Mouse (Mus musculus): ENCODE results near the gene Lcn6. TPM values are rescaled to one million over a fixed set of nuclear protein-coding genes. Genes with fewer than 3 reads are reported as not detected.
"Not testable (repeated sequence)": the region's sequence is repeated elsewhere in the genome, so short reads cannot be mapped to it uniquely, and the experiment has no call there.

Lcn6 gene
- polyA plus RNA-seq, 1 experiment from 2014 or later, result not detected

DNA sequence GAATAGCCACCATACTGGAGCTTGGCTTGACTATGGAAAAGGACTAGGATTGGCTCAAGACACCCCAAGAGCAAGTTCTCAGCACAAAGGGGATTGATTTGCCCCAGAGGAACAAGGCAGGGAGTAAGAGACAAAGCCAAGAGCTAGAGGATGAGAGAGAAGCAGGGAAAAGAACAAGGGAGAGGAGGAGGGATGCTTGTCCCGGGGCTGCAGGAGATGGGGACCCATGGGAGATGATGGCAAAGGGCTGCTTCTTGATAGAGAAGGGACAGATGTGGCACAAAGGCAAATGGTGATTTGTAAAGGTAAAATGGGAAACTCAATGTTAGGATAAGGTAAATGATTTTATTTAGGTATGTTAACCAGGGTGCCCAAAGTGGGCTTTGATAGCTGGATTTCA, 32.5 kb downstream of the Lcn6 start:
- DNase-seq; ATAC-seq (ENCODE audit: low FRiP score, low TSS enrichment); H3K27ac ChIP-seq (replicated peaks; ENCODE audit: low read depth, low read length); H3K36me3 ChIP-seq (ENCODE audit: control insufficient read depth, insufficient read depth, low read length); H3K4me3 ChIP-seq (replicated peaks; ENCODE audit: low read depth, low read length); H3K27me3 ChIP-seq (ENCODE audit: control insufficient read depth, insufficient read depth, low read length); H3K9me3 ChIP-seq (ENCODE audit: control insufficient read depth, low read length); H3K9ac ChIP-seq (replicated peaks; ENCODE audit: low read length): not testable (repeated sequence)
- H3K4me2 ChIP-seq (ENCODE audit: low read length), result peak overlapping the region; percentile 81; the same call in 1 of the 2 replicates
- peaks cover 17% of the 10 kb centered on the region for H3K4me1 ChIP-seq (ENCODE audit: control insufficient read depth, insufficient read depth, low read length)
- 96% methylated on average over 1 of the region's 1 CpGs for WGBS

DNA sequence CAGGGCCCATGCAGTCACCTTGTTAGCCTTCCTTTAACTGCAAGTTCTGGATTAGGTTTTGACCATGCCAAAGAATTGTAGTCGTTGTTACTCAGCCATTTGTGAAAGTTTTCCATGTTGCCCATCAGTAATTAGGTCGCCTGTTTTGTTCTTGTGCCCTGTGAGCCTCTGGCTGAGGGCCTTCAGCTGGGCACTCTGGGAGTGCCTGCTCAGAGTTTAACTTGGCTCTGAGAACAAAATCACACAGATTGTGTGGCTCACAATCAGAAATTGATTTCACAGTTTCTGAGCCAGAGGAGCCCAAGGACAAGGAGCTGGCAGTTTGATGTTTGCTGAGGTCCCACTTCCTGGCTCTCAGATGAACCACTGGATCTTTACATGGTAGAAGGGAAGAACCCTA, 33.2 kb downstream of the Lcn6 start:
- H3K9ac ChIP-seq (replicated peaks; ENCODE audit: low read length); H3K27me3 ChIP-seq (ENCODE audit: control insufficient read depth, insufficient read depth, low read length); DNase-seq; H3K27ac ChIP-seq (replicated peaks; ENCODE audit: low read depth, low read length); H3K4me2 ChIP-seq (ENCODE audit: low read length); H3K9me3 ChIP-seq (ENCODE audit: control insufficient read depth, low read length); ATAC-seq (ENCODE audit: low FRiP score, low TSS enrichment); H3K4me3 ChIP-seq (replicated peaks; ENCODE audit: low read depth, low read length); H3K36me3 ChIP-seq (ENCODE audit: control insufficient read depth, insufficient read depth, low read length): not testable (repeated sequence)
- peaks cover 17% of the 10 kb centered on the region for H3K4me1 ChIP-seq (ENCODE audit: control insufficient read depth, insufficient read depth, low read length)
- WGBS, result 76% methylated on average over 2 of the region's 2 CpGs

DNA sequence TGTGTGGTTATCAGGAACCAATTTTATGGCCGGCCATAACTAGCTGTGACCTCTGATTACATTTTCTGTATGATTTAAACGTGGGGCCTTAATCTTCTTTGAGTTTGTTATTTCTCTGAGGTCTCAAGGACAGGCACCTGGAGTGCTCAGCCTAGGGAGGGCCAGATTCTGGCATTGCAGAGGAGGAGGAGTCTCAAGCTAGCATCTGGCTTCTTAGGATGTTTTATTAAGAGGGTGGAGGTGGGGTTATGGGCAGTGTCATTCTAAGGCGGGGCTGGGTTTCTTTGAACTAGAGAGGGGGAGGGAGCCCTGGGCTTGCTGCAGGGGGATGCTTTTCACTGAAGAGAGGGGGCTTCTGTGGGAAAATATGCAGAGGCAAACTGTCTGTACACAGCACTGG, 35.1 kb downstream of the Lcn6 start:
- H3K4me2 ChIP-seq (ENCODE audit: low read length); H3K9me3 ChIP-seq (ENCODE audit: control insufficient read depth, low read length); H3K36me3 ChIP-seq (ENCODE audit: control insufficient read depth, insufficient read depth, low read length); DNase-seq; H3K9ac ChIP-seq (replicated peaks; ENCODE audit: low read length); H3K27me3 ChIP-seq (ENCODE audit: control insufficient read depth, insufficient read depth, low read length); H3K27ac ChIP-seq (replicated peaks; ENCODE audit: low read depth, low read length); H3K4me3 ChIP-seq (replicated peaks; ENCODE audit: low read depth, low read length); ATAC-seq (ENCODE audit: low FRiP score, low TSS enrichment): not testable (repeated sequence)
- WGBS, result 36% methylated on average over 3 of the region's 3 CpGs
- peaks cover 13% of the 10 kb centered on the region for H3K4me1 ChIP-seq (ENCODE audit: control insufficient read depth, insufficient read depth, low read length)

DNA sequence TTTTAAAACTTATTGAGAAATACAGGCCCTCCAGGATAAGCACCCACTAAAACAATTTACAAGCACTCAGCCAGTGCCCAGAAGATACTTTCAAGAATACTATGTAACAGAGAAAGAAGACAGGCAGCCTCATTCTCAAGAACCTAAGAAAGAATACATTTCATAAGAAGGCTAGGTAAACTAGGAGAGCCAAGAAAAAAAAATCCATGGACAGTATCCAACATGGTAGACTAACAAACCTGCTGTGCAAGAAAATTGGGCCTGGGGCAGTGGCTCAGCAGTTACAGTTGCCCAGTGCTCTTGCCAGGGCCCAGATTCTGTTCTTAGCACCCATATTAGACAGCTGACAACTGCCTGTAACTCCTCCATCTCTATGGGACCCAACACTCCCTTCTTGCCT, 40.6 kb downstream of the Lcn6 start:
- DNase-seq, result no peak
- Histone ChIP-seq H3K4me3 (replicated peaks; ENCODE audit: low read depth, low read length) (no peak overlapping the region), H3K4me2 (ENCODE audit: low read length) (no peak overlapping the region), H3K27ac (replicated peaks; ENCODE audit: low read depth, low read length) (no peak overlapping the region), H3K4me1 (ENCODE audit: control insufficient read depth, insufficient read depth, low read length) (no peaks in the 10 kb centered on the region), H3K36me3 (ENCODE audit: control insufficient read depth, insufficient read depth, low read length) (no peaks in the 10 kb centered on the region), H3K9me3 (ENCODE audit: control insufficient read depth, low read length) (no peaks in the 10 kb centered on the region), H3K9ac (replicated peaks; ENCODE audit: low read length) (no peak overlapping the region), H3K27me3 (ENCODE audit: control insufficient read depth, insufficient read depth, low read length) (no peaks in the 10 kb centered on the region)
- no peak for ATAC-seq (ENCODE audit: low FRiP score, low TSS enrichment)

Other genes starting within 250 kb of the Lcn6 start
- 16.9 and 17.7 TPM in 2 replicates for gene Abca2, start 248.1 kb upstream of the Lcn6 start, polyA plus RNA-seq (2014; fragmentation: Nextera tagmentation; extraction: Ambion mirVana)
- 1.7 and 1.9 TPM in 2 replicates for gene Clic3, start 219.9 kb upstream of the Lcn6 start, polyA plus RNA-seq (2014; fragmentation: Nextera tagmentation; extraction: Ambion mirVana)
- gene Paxx, start 215.7 kb upstream of the Lcn6 start, polyA plus RNA-seq (2014; fragmentation: Nextera tagmentation; extraction: Ambion mirVana), result 95.4 and 126 TPM in 2 replicates
- 3.7 and 71.9 TPM in 2 replicates for gene Ptgds, start 206.7 kb upstream of the Lcn6 start, polyA plus RNA-seq (2014; fragmentation: Nextera tagmentation; extraction: Ambion mirVana)
- not detected in 2 replicates for gene Lcn12, start 182.9 kb upstream of the Lcn6 start, polyA plus RNA-seq (2014; fragmentation: Nextera tagmentation; extraction: Ambion mirVana)
- 110 and 117 TPM in 2 replicates for gene Fbxw5, start 176.0 kb upstream of the Lcn6 start, polyA plus RNA-seq (2014; fragmentation: Nextera tagmentation; extraction: Ambion mirVana)
- gene C8g, start 175.1 kb upstream of the Lcn6 start, polyA plus RNA-seq (2014; fragmentation: Nextera tagmentation; extraction: Ambion mirVana), result 5.5 and 6.1 TPM in 2 replicates
- gene Traf2, start 129.8 kb upstream of the Lcn6 start, polyA plus RNA-seq (2014; fragmentation: Nextera tagmentation; extraction: Ambion mirVana), result 17.3 and 19.2 TPM in 2 replicates
- 318 and 409 TPM in 2 replicates for gene Edf1, start 118.9 kb upstream of the Lcn6 start, polyA plus RNA-seq (2014; fragmentation: Nextera tagmentation; extraction: Ambion mirVana)
- 2.1 and 3.9 TPM in 2 replicates for gene Mamdc4, start 101.9 kb upstream of the Lcn6 start, polyA plus RNA-seq (2014; fragmentation: Nextera tagmentation; extraction: Ambion mirVana)
- gene Phpt1, start 101.6 kb upstream of the Lcn6 start, polyA plus RNA-seq (2014; fragmentation: Nextera tagmentation; extraction: Ambion mirVana), result 167 and 206 TPM in 2 replicates
- 8.8 and 9.2 TPM in 2 replicates for gene Ajm1, start 95.0 kb upstream of the Lcn6 start, polyA plus RNA-seq (2014; fragmentation: Nextera tagmentation; extraction: Ambion mirVana)
- 60.9 and 62.6 TPM in 2 replicates for gene Rabl6, start 68.3 kb upstream of the Lcn6 start, polyA plus RNA-seq (2014; fragmentation: Nextera tagmentation; extraction: Ambion mirVana)
- 0.28 and 0.33 TPM in 2 replicates for gene Ccdc183, start 59.1 kb upstream of the Lcn6 start, polyA plus RNA-seq (2014; fragmentation: Nextera tagmentation; extraction: Ambion mirVana)
- gene Tmem141, start 54.8 kb upstream of the Lcn6 start, polyA plus RNA-seq (2014; fragmentation: Nextera tagmentation; extraction: Ambion mirVana), result 38.4 and 46.5 TPM in 2 replicates
- gene Fcna, start 48.8 kb upstream of the Lcn6 start, polyA plus RNA-seq (2014; fragmentation: Nextera tagmentation; extraction: Ambion mirVana), result 2.8 TPM in 1 of 2 replicates, not detected in the other
- not detected in 2 replicates for gene Lcn8, start 23.7 kb upstream of the Lcn6 start, polyA plus RNA-seq (2014; fragmentation: Nextera tagmentation; extraction: Ambion mirVana)
- not detected in 2 replicates for gene Lcn5, start 18.8 kb upstream of the Lcn6 start, polyA plus RNA-seq (2014; fragmentation: Nextera tagmentation; extraction: Ambion mirVana)
- not detected in 2 replicates for gene Lcn10, start 5.9 kb downstream of the Lcn6 start, polyA plus RNA-seq (2014; fragmentation: Nextera tagmentation; extraction: Ambion mirVana)
- not detected in 2 replicates for gene Obp2a, start 23.3 kb downstream of the Lcn6 start, polyA plus RNA-seq (2014; fragmentation: Nextera tagmentation; extraction: Ambion mirVana)
- 114 and 151 TPM in 2 replicates for gene Bmyc, start 30.0 kb downstream of the Lcn6 start, polyA plus RNA-seq (2014; fragmentation: Nextera tagmentation; extraction: Ambion mirVana)
- not detected in 2 replicates for gene Obp2b, start 60.2 kb downstream of the Lcn6 start, polyA plus RNA-seq (2014; fragmentation: Nextera tagmentation; extraction: Ambion mirVana)
- not detected in 2 replicates for gene Lcn3, start 88.8 kb downstream of the Lcn6 start, polyA plus RNA-seq (2014; fragmentation: Nextera tagmentation; extraction: Ambion mirVana)
- not detected in 2 replicates for gene Lcn11, start 100.2 kb downstream of the Lcn6 start, polyA plus RNA-seq (2014; fragmentation: Nextera tagmentation; extraction: Ambion mirVana)
- not detected in 2 replicates for gene Gm13539, start 105.5 kb downstream of the Lcn6 start, polyA plus RNA-seq (2014; fragmentation: Nextera tagmentation; extraction: Ambion mirVana)
- gene Glt6d1, start 139.1 kb downstream of the Lcn6 start, polyA plus RNA-seq (2014; fragmentation: Nextera tagmentation; extraction: Ambion mirVana), result not detected in 2 replicates
- gene Lcn9, start 146.4 kb downstream of the Lcn6 start, polyA plus RNA-seq (2014; fragmentation: Nextera tagmentation; extraction: Ambion mirVana), result not detected in 2 replicates
- gene Sohlh1, start 170.5 kb downstream of the Lcn6 start, polyA plus RNA-seq (2014; fragmentation: Nextera tagmentation; extraction: Ambion mirVana), result not detected in 2 replicates
- 10.1 and 11.3 TPM in 2 replicates for gene Kcnt1, start 186.9 kb downstream of the Lcn6 start, polyA plus RNA-seq (2014; fragmentation: Nextera tagmentation; extraction: Ambion mirVana)